Mouse (Mus musculus): ENCODE measurements around the gene Ccdc82. TPM values are rescaled to one million over a fixed set of nuclear protein-coding genes. Genes with fewer than 3 reads are reported as not detected.

The Ccdc82 gene
- polyA plus RNA-seq, 1 experiment from 2014 or later, result 15.6 TPM

- DNase-seq (ENCODE audit: low spot score) (no peak), ATAC-seq (ENCODE audit: low FRiP score) (0 out of 2 replicates have a peak, but pooled peaks have one; percentile 39)
- peaks cover 73% of the 10 kb centered on the region for H3K4me1 ChIP-seq (replicated peaks; ENCODE audit: control insufficient read depth, insufficient read depth, low read length)
- H3K4me2 ChIP-seq (replicated peaks), result no peak overlapping the region
- no peaks in the 10 kb centered on the region for H3K27me3 ChIP-seq (ENCODE audit: control insufficient read depth, insufficient read depth, low read length)
- no peaks in the 10 kb centered on the region for H3K9me3 ChIP-seq (ENCODE audit: control insufficient read depth, low read length)
- H3K27ac ChIP-seq, result 0 out of 2 replicates have a peak overlapping the region, but pooled peaks have one; percentile 10
- H3K9ac ChIP-seq, result no peak overlapping the region
- H3K4me3 ChIP-seq (replicated peaks; ENCODE audit: low read length), result no peak overlapping the region
- 23% methylated on average over 6 of the region's 6 CpGs for WGBS
- no peaks in the 10 kb centered on the region for H3K36me3 ChIP-seq (replicated peaks; ENCODE audit: control insufficient read depth, insufficient read depth)
These were observed 57.2 kb downstream of the Ccdc82 start for GRCm38 (mm10) chr9:13303976-13304375.

GRCm38 (mm10) chr9:13306471-13306870 lies 59.7 kb downstream of the Ccdc82 start:
- H3K9ac ChIP-seq, result no peak overlapping the region
- no peaks in the 10 kb centered on the region for H3K9me3 ChIP-seq (ENCODE audit: control insufficient read depth, low read length)
- H3K4me2 ChIP-seq (replicated peaks), result no peak overlapping the region
- no peak overlapping the region for H3K27ac ChIP-seq
- DNase-seq (ENCODE audit: low spot score), result no peak
- H3K27me3 ChIP-seq (ENCODE audit: control insufficient read depth, insufficient read depth, low read length), result no peaks in the 10 kb centered on the region
- no peaks in the 10 kb centered on the region for H3K36me3 ChIP-seq (replicated peaks; ENCODE audit: control insufficient read depth, insufficient read depth)
- H3K4me1 ChIP-seq (replicated peaks; ENCODE audit: control insufficient read depth, insufficient read depth, low read length), result peaks cover 58% of the 10 kb centered on the region
- 93% methylated on average over 3 of the region's 3 CpGs for WGBS
- no peak overlapping the region for H3K4me3 ChIP-seq (replicated peaks; ENCODE audit: low read length)
- no peak for ATAC-seq (ENCODE audit: low FRiP score)

- 30% methylated on average over 4 of the region's 4 CpGs for WGBS
- no peaks in the 10 kb centered on the region for H3K9me3 ChIP-seq (ENCODE audit: control insufficient read depth, low read length)
- peaks cover 51% of the 10 kb centered on the region for H3K4me1 ChIP-seq (replicated peaks; ENCODE audit: control insufficient read depth, insufficient read depth, low read length)
- no peaks in the 10 kb centered on the region for H3K27me3 ChIP-seq (ENCODE audit: control insufficient read depth, insufficient read depth, low read length)
- ATAC-seq (ENCODE audit: low FRiP score) (no peak), DNase-seq (ENCODE audit: low spot score) (no peak)
- no peak overlapping the region for H3K9ac ChIP-seq
- peak overlapping the region; percentile 34; the same call in 1 of the 2 replicates for H3K27ac ChIP-seq
- H3K4me3 ChIP-seq (replicated peaks; ENCODE audit: low read length), result no peak overlapping the region
- no peak overlapping the region for H3K4me2 ChIP-seq (replicated peaks)
- H3K36me3 ChIP-seq (replicated peaks; ENCODE audit: control insufficient read depth, insufficient read depth), result no peaks in the 10 kb centered on the region
These were observed 60.5 kb downstream of the Ccdc82 start for GRCm38 (mm10) chr9:13307226-13307625.

GRCm38 (mm10) chr9:13308718-13309117 lies 62.0 kb downstream of the Ccdc82 start:
- H3K9ac ChIP-seq, result no peak overlapping the region
- 49% methylated on average over 8 of the region's 8 CpGs for WGBS
- ATAC-seq (ENCODE audit: low FRiP score), result no peak

GRCm38 (mm10) chr9:13309807-13310206 lies 63.1 kb downstream of the Ccdc82 start:
- peaks cover 33% of the 10 kb centered on the region; the same call in 1 of the 2 replicates for H3K4me1 ChIP-seq (replicated peaks; ENCODE audit: control insufficient read depth, insufficient read depth, low read length)
- DNase-seq (ENCODE audit: low spot score), result no peak

More at GRCm38 (mm10) chr9:13308718-13309117, 62.0 kb downstream of the Ccdc82 start:
- Histone ChIP-seq H3K9me3 (ENCODE audit: control insufficient read depth, low read length) (no peaks in the 10 kb centered on the region), H3K27ac (no peak overlapping the region), H3K4me1 (replicated peaks; ENCODE audit: control insufficient read depth, insufficient read depth, low read length) (peaks cover 44% of the 10 kb centered on the region; the same call in 1 of the 2 replicates), H3K4me3 (replicated peaks; ENCODE audit: low read length) (no peak overlapping the region), H3K4me2 (replicated peaks) (no peak overlapping the region), H3K27me3 (ENCODE audit: control insufficient read depth, insufficient read depth, low read length) (no peaks in the 10 kb centered on the region), H3K36me3 (replicated peaks; ENCODE audit: control insufficient read depth, insufficient read depth) (no peaks in the 10 kb centered on the region)
- no peak for DNase-seq (ENCODE audit: low spot score)

GRCm38 (mm10) chr9:13310236-13310635 lies 63.5 kb downstream of the Ccdc82 start:
- no peaks in the 10 kb centered on the region for H3K9me3 ChIP-seq (ENCODE audit: control insufficient read depth, low read length)
- peaks cover 33% of the 10 kb centered on the region; the same call in 1 of the 2 replicates for H3K4me1 ChIP-seq (replicated peaks; ENCODE audit: control insufficient read depth, insufficient read depth, low read length)
- no peaks in the 10 kb centered on the region for H3K36me3 ChIP-seq (replicated peaks; ENCODE audit: control insufficient read depth, insufficient read depth)
- H3K4me2 ChIP-seq (replicated peaks), result no peak overlapping the region
- ATAC-seq (ENCODE audit: low FRiP score) (no peak), DNase-seq (ENCODE audit: low spot score) (no peak)
- WGBS, result 21% methylated on average over 3 of the region's 3 CpGs
- no peak overlapping the region for H3K4me3 ChIP-seq (replicated peaks; ENCODE audit: low read length)
- H3K9ac ChIP-seq, result peak overlapping the region; percentile 1; the same call in 1 of the 2 replicates
- no peaks in the 10 kb centered on the region for H3K27me3 ChIP-seq (ENCODE audit: control insufficient read depth, insufficient read depth, low read length)
- H3K27ac ChIP-seq, result no peak overlapping the region

More at GRCm38 (mm10) chr9:13309807-13310206, 63.1 kb downstream of the Ccdc82 start:
- H3K4me3 ChIP-seq (replicated peaks; ENCODE audit: low read length), result no peak overlapping the region
- 48% methylated on average over 7 of the region's 7 CpGs for WGBS
- no peak for ATAC-seq (ENCODE audit: low FRiP score)
- no peak overlapping the region for H3K27ac ChIP-seq
- H3K27me3 ChIP-seq (ENCODE audit: control insufficient read depth, insufficient read depth, low read length), result no peaks in the 10 kb centered on the region
- no peak overlapping the region; the same call in 1 of the 2 replicates for H3K9ac ChIP-seq
- no peaks in the 10 kb centered on the region for H3K36me3 ChIP-seq (replicated peaks; ENCODE audit: control insufficient read depth, insufficient read depth)
- no peaks in the 10 kb centered on the region for H3K9me3 ChIP-seq (ENCODE audit: control insufficient read depth, low read length)
- no peak overlapping the region for H3K4me2 ChIP-seq (replicated peaks)

- H3K36me3 ChIP-seq (replicated peaks; ENCODE audit: control insufficient read depth, insufficient read depth), result no peaks in the 10 kb centered on the region
- no peak overlapping the region for H3K4me2 ChIP-seq (replicated peaks)
- no peak overlapping the region for H3K27ac ChIP-seq
- H3K9ac ChIP-seq, result no peak overlapping the region
- H3K9me3 ChIP-seq (ENCODE audit: control insufficient read depth, low read length), result no peaks in the 10 kb centered on the region
- H3K4me3 ChIP-seq (replicated peaks; ENCODE audit: low read length), result no peak overlapping the region
- H3K4me1 ChIP-seq (replicated peaks; ENCODE audit: control insufficient read depth, insufficient read depth, low read length), result peaks cover 33% of the 10 kb centered on the region; the same call in 1 of the 2 replicates
- WGBS, result 25% methylated on average over 2 of the region's 2 CpGs
- ATAC-seq (ENCODE audit: low FRiP score), result no peak
- no peak for DNase-seq (ENCODE audit: low spot score)
- no peaks in the 10 kb centered on the region for H3K27me3 ChIP-seq (ENCODE audit: control insufficient read depth, insufficient read depth, low read length)
These were observed 64.3 kb downstream of the Ccdc82 start for GRCm38 (mm10) chr9:13311094-13311493.

GRCm38 (mm10) chr9:13313923-13314322 lies 67.2 kb downstream of the Ccdc82 start:
- H3K27ac ChIP-seq, result no peak overlapping the region
- peaks cover 9% of the 10 kb centered on the region; the same call in 1 of the 2 replicates for H3K4me1 ChIP-seq (replicated peaks; ENCODE audit: control insufficient read depth, insufficient read depth, low read length)
- 88% methylated on average over 2 of the region's 2 CpGs for WGBS
- ATAC-seq (ENCODE audit: low FRiP score) (no peak), DNase-seq (ENCODE audit: low spot score) (no peak)
- H3K9ac ChIP-seq, result no peak overlapping the region
- no peak overlapping the region for H3K4me3 ChIP-seq (replicated peaks; ENCODE audit: low read length)
- no peaks in the 10 kb centered on the region for H3K27me3 ChIP-seq (ENCODE audit: control insufficient read depth, insufficient read depth, low read length)
- H3K9me3 ChIP-seq (ENCODE audit: control insufficient read depth, low read length), result no peaks in the 10 kb centered on the region
- H3K4me2 ChIP-seq (replicated peaks), result no peak overlapping the region
- no peaks in the 10 kb centered on the region for H3K36me3 ChIP-seq (replicated peaks; ENCODE audit: control insufficient read depth, insufficient read depth)

- no peak overlapping the region for H3K9ac ChIP-seq
- DNase-seq (ENCODE audit: low spot score), result no peak
- no peaks in the 10 kb centered on the region for H3K36me3 ChIP-seq (replicated peaks; ENCODE audit: control insufficient read depth, insufficient read depth)
- H3K4me1 ChIP-seq (replicated peaks; ENCODE audit: control insufficient read depth, insufficient read depth, low read length), result peaks cover 8% of the 10 kb centered on the region; the same call in 1 of the 2 replicates
- no peak overlapping the region for H3K27ac ChIP-seq
- no peak overlapping the region for H3K4me2 ChIP-seq (replicated peaks)
- H3K9me3 ChIP-seq (ENCODE audit: control insufficient read depth, low read length), result no peaks in the 10 kb centered on the region
- H3K4me3 ChIP-seq (replicated peaks; ENCODE audit: low read length), result no peak overlapping the region
- ATAC-seq (ENCODE audit: low FRiP score), result no peak
- WGBS, result 70% methylated on average over 5 of the region's 5 CpGs
- H3K27me3 ChIP-seq (ENCODE audit: control insufficient read depth, insufficient read depth, low read length), result no peaks in the 10 kb centered on the region
These were observed 67.8 kb downstream of the Ccdc82 start for GRCm38 (mm10) chr9:13314577-13315004.

- no peak overlapping the region for H3K27ac ChIP-seq
- DNase-seq (ENCODE audit: low spot score) (no peak), ATAC-seq (ENCODE audit: low FRiP score) (no peak)
- no peak overlapping the region for H3K4me3 ChIP-seq (replicated peaks; ENCODE audit: low read length)
- H3K9ac ChIP-seq, result no peak overlapping the region
- H3K36me3 ChIP-seq (replicated peaks; ENCODE audit: control insufficient read depth, insufficient read depth), result no peaks in the 10 kb centered on the region
- no peaks in the 10 kb centered on the region for H3K9me3 ChIP-seq (ENCODE audit: control insufficient read depth, low read length)
- H3K4me2 ChIP-seq (replicated peaks), result no peak overlapping the region
- H3K4me1 ChIP-seq (replicated peaks; ENCODE audit: control insufficient read depth, insufficient read depth, low read length), result 0 out of 2 replicates have a peak, but pooled peaks cover under 1% of the 10 kb centered on the region
- H3K27me3 ChIP-seq (ENCODE audit: control insufficient read depth, insufficient read depth, low read length), result no peaks in the 10 kb centered on the region
- 83% methylated on average over 5 of the region's 5 CpGs for WGBS
These were observed 68.6 kb downstream of the Ccdc82 start for GRCm38 (mm10) chr9:13315393-13315792.
